Mouse (Mus musculus): ENCODE measurements around the gene Adcy9.

GRCm38 (mm10) chr16:4413301-4413700 is 7.0 kb downstream of the Adcy9 start:
- no peak for TF ChIP-seq CTCF (conservative IDR thresholded peaks at IDR 0.05; ENCODE audit: low read length)
- no peak for TF ChIP-seq POU5F1 (IDR thresholded peaks at IDR 0.05; ENCODE audit: borderline replicate concordance, low read length)

Measured in E14TG2a.4 (cell line).